Mouse (Mus musculus): ENCODE data around the gene Mbtps2. TPM values are rescaled to one million over a fixed set of nuclear protein-coding genes. Genes with fewer than 3 reads are reported as not detected.

Gene Mbtps2
- total and polyA plus RNA-seq, 3 experiments: 5.8 to 30.2 (median 12.4) TPM

- peaks cover 2% of the 10 kb centered on the region for H3K27me3 ChIP-seq (replicated peaks)
- no peak overlapping the region for H3K9ac ChIP-seq (ENCODE audit: insufficient read depth, low read depth)
- H3K27ac ChIP-seq (ENCODE audit: insufficient read depth, low read depth): no peak overlapping the region
- dilution Hi-C loops (cut with MboI; ENCODE audit: extremely low pct_ligation_motif_present, extremely low pct_unique_long_range_greater_than_20kb, low sequenced_read_pairs) (no loop called here), in situ Hi-C loops (cut with MboI; ENCODE audit: low pct_ligation_motif_present, low pct_unique_long_range_greater_than_20kb, low sequenced_read_pairs) (no loop called here)
- no peaks in the 10 kb centered on the region for H3K4me1 ChIP-seq (ENCODE audit: control insufficient read depth in 1 of 2, insufficient read depth in 2 of 2)
- no peaks in the 10 kb centered on the region for H3K36me3 ChIP-seq (replicated peaks in 1 of 2; ENCODE audit: control insufficient read depth in 1 of 2, insufficient read depth in 1 of 2, low read length in 1 of 2)
- H3K4me2 ChIP-seq (ENCODE audit: insufficient read depth, low read depth, poor library complexity, severe bottlenecking): peak overlapping the region; percentile 56; the same call in 1 of the 2 replicates
- DNase-seq (ENCODE audit: extremely low read depth): no peak
- TF ChIP-seq BHLHE40 (IDR thresholded peaks at IDR 0.05; ENCODE audit: low read depth, low read length) (peak; percentile 82), SIN3A (IDR thresholded peaks at IDR 0.05; ENCODE audit: low read length) (no peak)
- H3K79me2 ChIP-seq (replicated peaks; ENCODE audit: control insufficient read depth, extremely low read depth, insufficient read depth, poor library complexity, severe bottlenecking): no peaks in the 10 kb centered on the region
- H3K9me3 ChIP-seq (replicated peaks; ENCODE audit: low read length): no peaks in the 10 kb centered on the region
- H3K4me3 ChIP-seq (replicated peaks in 1 of 3; ENCODE audit: low read depth in 2 of 3, low read length in 2 of 3, poor library complexity in 1 of 3): no peak overlapping the region
Measured at GRCm38 (mm10) chrX:157644700-157645099, 46.2 kb upstream of the Mbtps2 start.

DNA sequence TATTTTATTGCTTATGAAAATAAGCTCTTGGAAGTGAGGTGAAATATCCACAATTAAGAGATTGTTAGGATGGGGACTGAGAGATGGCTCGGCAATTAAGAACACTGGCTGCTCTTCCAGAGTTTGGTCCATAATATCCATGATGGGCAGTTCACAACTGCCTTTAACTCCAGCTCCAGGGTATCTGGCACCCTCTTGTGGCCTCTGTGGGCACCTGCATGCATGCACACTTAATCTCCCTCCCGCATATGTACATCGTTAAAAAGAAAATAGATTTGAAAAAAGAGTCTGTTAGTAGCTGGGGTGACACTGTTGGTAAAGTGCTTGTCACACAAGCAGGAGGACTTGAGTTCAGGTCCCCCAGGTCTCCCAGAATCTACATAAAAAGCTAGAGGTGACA, 45.8 kb upstream of the Mbtps2 start:
- Histone ChIP-seq H3K4me1 (ENCODE audit: control insufficient read depth in 1 of 2, insufficient read depth in 2 of 2) (no peaks in the 10 kb centered on the region), H3K9ac (ENCODE audit: insufficient read depth, low read depth) (no peak overlapping the region), H3K79me2 (replicated peaks; ENCODE audit: control insufficient read depth, extremely low read depth, insufficient read depth, poor library complexity, severe bottlenecking) (no peaks in the 10 kb centered on the region), H3K4me3 (replicated peaks in 1 of 3; ENCODE audit: low read depth in 2 of 3, low read length in 2 of 3, poor library complexity in 1 of 3) (no peak overlapping the region), H3K36me3 (replicated peaks in 1 of 2; ENCODE audit: control insufficient read depth in 1 of 2, insufficient read depth in 1 of 2, low read length in 1 of 2) (no peaks in the 10 kb centered on the region), H3K27ac (ENCODE audit: insufficient read depth, low read depth) (no peak overlapping the region), H3K27me3 (replicated peaks) (peaks cover 2% of the 10 kb centered on the region), H3K9me3 (replicated peaks; ENCODE audit: low read length) (no peaks in the 10 kb centered on the region), H3K4me2 (ENCODE audit: insufficient read depth, low read depth, poor library complexity, severe bottlenecking) (peak overlapping the region; percentile 56; the same call in 1 of the 2 replicates)
- in situ Hi-C loops (cut with MboI; ENCODE audit: low pct_ligation_motif_present, low pct_unique_long_range_greater_than_20kb, low sequenced_read_pairs): no loop called here
- no peak for TF ChIP-seq POLR2A (IDR thresholded peaks at IDR 0.05; ENCODE audit: low read depth, low read length)
- peak; percentile 80 for TF ChIP-seq RAD21 (IDR thresholded peaks at IDR 0.05; ENCODE audit: low read depth, low read length)
- TF ChIP-seq SMC3 (IDR thresholded peaks at IDR 0.05; ENCODE audit: low read depth, low read length): peak; percentile 72
- peak; percentile 25 to 86; a peak in 3 of 4 replicates for TF ChIP-seq CTCF (conservative IDR thresholded peaks at IDR 0.05 in 1 of 2, IDR thresholded peaks at IDR 0.05 in 1 of 2; ENCODE audit: low read depth in 2 of 2, low read length in 2 of 2)
- peak; percentile 45 for DNase-seq (ENCODE audit: extremely low read depth)
- dilution Hi-C loops (cut with MboI; ENCODE audit: extremely low pct_ligation_motif_present, extremely low pct_unique_long_range_greater_than_20kb, low sequenced_read_pairs): no loop called here

GRCm38 (mm10) chrX:157642856-157643255, 44.3 kb upstream of the Mbtps2 start:
- no peak overlapping the region for H3K4me2 ChIP-seq (ENCODE audit: insufficient read depth, low read depth, poor library complexity, severe bottlenecking)
- TF ChIP-seq ZC3H11A (IDR thresholded peaks at IDR 0.05; ENCODE audit: low read depth, low read length) (no peak), POLR2AphosphoS2 (IDR thresholded peaks at IDR 0.05; ENCODE audit: low read depth, low read length) (no peak), ETS1 (conservative IDR thresholded peaks at IDR 0.05; ENCODE audit: low read depth, low read length) (no peak), ZMIZ1 (IDR thresholded peaks at IDR 0.05; ENCODE audit: low read depth, low read length) (no peak), USF1 (IDR thresholded peaks at IDR 0.05; ENCODE audit: low read depth, low read length) (no peak), CHD2 (IDR thresholded peaks at IDR 0.05; ENCODE audit: low read length) (no peak), HCFC1 (IDR thresholded peaks at IDR 0.05; ENCODE audit: low read depth, low read length) (no peak), RCOR1 (conservative IDR thresholded peaks at IDR 0.05; ENCODE audit: low read depth, low read length) (no peak), TCF12 (IDR thresholded peaks at IDR 0.05; ENCODE audit: low read depth, low read length) (no peak)
- dilution Hi-C loops (cut with MboI; ENCODE audit: extremely low pct_ligation_motif_present, extremely low pct_unique_long_range_greater_than_20kb, low sequenced_read_pairs): no loop called here
- H3K27me3 ChIP-seq (replicated peaks): peaks cover 2% of the 10 kb centered on the region
- no peak overlapping the region for H3K27ac ChIP-seq (ENCODE audit: insufficient read depth, low read depth)
- no peaks in the 10 kb centered on the region for H3K9me3 ChIP-seq (replicated peaks; ENCODE audit: low read length)
- no peak overlapping the region for H3K4me3 ChIP-seq (replicated peaks in 1 of 3; ENCODE audit: low read depth in 2 of 3, low read length in 2 of 3, poor library complexity in 1 of 3)
- DNase-seq (ENCODE audit: extremely low read depth): no peak
- H3K4me1 ChIP-seq (ENCODE audit: control insufficient read depth in 1 of 2, insufficient read depth in 2 of 2): no peaks in the 10 kb centered on the region
- no peak overlapping the region for H3K9ac ChIP-seq (ENCODE audit: insufficient read depth, low read depth)
- H3K36me3 ChIP-seq (replicated peaks in 1 of 2; ENCODE audit: control insufficient read depth in 1 of 2, insufficient read depth in 1 of 2, low read length in 1 of 2): no peaks in the 10 kb centered on the region
- no peaks in the 10 kb centered on the region for H3K79me2 ChIP-seq (replicated peaks; ENCODE audit: control insufficient read depth, extremely low read depth, insufficient read depth, poor library complexity, severe bottlenecking)
- in situ Hi-C loops (cut with MboI; ENCODE audit: low pct_ligation_motif_present, low pct_unique_long_range_greater_than_20kb, low sequenced_read_pairs): no loop called here
